Mouse (Mus musculus) myocyte (in vitro differentiated cells): ENCODE measurements at regions not wholly inside any gene's neighbourhood (a gene's known extent, or its start where the extent isn't known, plus 50 kb on each side); places are given as distances from the start of the nearest gene placed in this dataset.

Experiments used
- CEBPB ChIP-seq: IDR thresholded peaks from 2 replicates; pipeline ENCODE4 v1.6.1; 2011; ENCODE audit warnings: mild to moderate bottlenecking, moderate library complexity; ENCODE audit not compliant: poor library complexity, insufficient read depth, severe bottlenecking
- MYOD1 ChIP-seq, 3 experiments: IDR thresholded peaks; one replicate each; pipeline ENCODE4 v1.6.1; 2011; ENCODE audit warnings: control low read depth in 2 of 3, low read depth in 2 of 3, mild to moderate bottlenecking in 2 of 3, moderate library complexity in 1 of 3; ENCODE audit not compliant: insufficient read length in 2 of 3, control insufficient read depth in 1 of 3
- POLR2A ChIP-seq: IDR thresholded peaks from one replicate; pipeline ENCODE4 v1.6.1; 2011; ENCODE audit warnings: low read depth, mild to moderate bottlenecking, control low read depth, moderate library complexity; ENCODE audit not compliant: insufficient read length
- POLR2AphosphoS2 ChIP-seq: IDR thresholded peaks from one replicate; pipeline ENCODE4 v1.6.1; 2011; ENCODE audit warnings: low read depth, control low read depth; ENCODE audit not compliant: insufficient read length
- SRF ChIP-seq: IDR thresholded peaks from one replicate; pipeline ENCODE4 v1.6.1; 2011; ENCODE audit warnings: low read depth; ENCODE audit not compliant: control insufficient read depth, insufficient read length
- TCF12 ChIP-seq: IDR thresholded peaks from one replicate; pipeline ENCODE4 v1.6.1; 2011; ENCODE audit warnings: mild to moderate bottlenecking, control low read depth; ENCODE audit not compliant: poor library complexity, insufficient read depth, severe bottlenecking
- TCF3 ChIP-seq: IDR thresholded peaks from one replicate; pipeline ENCODE4 v1.6.1; 2011; ENCODE audit warnings: low read depth, control low read depth; ENCODE audit not compliant: insufficient read length

GRCm38 (mm10) chr14:24755426-24756117 lies 268.6 kb downstream of the Rps24 start:
- TF ChIP-seq CEBPB (no peak), POLR2A (no peak), TCF12 (no peak), SRF (no peak), POLR2AphosphoS2 (no peak), MYOD1 (IDR thresholded peaks at IDR 0.05; ENCODE audit: control insufficient read depth in 1 of 3, insufficient read length in 2 of 3, low read depth in 2 of 3) (no peak), TCF3 (no peak)
